Mouse (Mus musculus) megakaryocyte, embryonic 14.5 days (primary cell): ENCODE measurements around the gene Pfkm. TPM values are rescaled to one million over a fixed set of nuclear protein-coding genes. Genes with fewer than 3 reads are reported as not detected.

Experiments used
- H3K27me3 ChIP-seq: replicated peaks from 2 replicates; pipeline ENCODE3; 2012; ENCODE audit warnings: inconsistent platforms
- H3K36me3 ChIP-seq: replicated peaks from 2 replicates; pipeline ENCODE3; 2012; ENCODE audit warnings: low read length, inconsistent platforms, mixed read lengths
- H3K4me1 ChIP-seq: 2 replicates; pipeline ENCODE4 v1.6.1; 2012; ENCODE audit warnings: inconsistent platforms
- H3K4me3 ChIP-seq: replicated peaks from 2 replicates; pipeline ENCODE3; 2012; ENCODE audit warnings: moderate library complexity, mild to moderate bottlenecking, inconsistent platforms
- H3K9me3 ChIP-seq: 2 replicates; pipeline ENCODE4 v1.6.1; 2012; ENCODE audit warnings: inconsistent platforms
- FLI1 ChIP-seq: IDR thresholded peaks from 2 replicates; pipeline ENCODE4 v1.6.1; 2012; ENCODE audit warnings: low read length, inconsistent platforms, mixed read lengths
- GATA1 ChIP-seq: IDR thresholded peaks from 3 replicates; pipeline ENCODE4 v1.6.1; 2012; ENCODE audit warnings: mixed read lengths, low read length, inconsistent platforms, borderline replicate concordance
- polyA plus RNA-seq: library from polyadenylated mRNA; stranded (reverse); fragments of >175 nt; gene quantifications from 2 replicates; pipeline ENCODE4 v1.2.3, GENCODE M21; 2012; ENCODE audit warnings: low replicate concordance; ENCODE audit not compliant: insufficient read depth

Pfkm gene
- polyA plus RNA-seq, 1 experiment, result 10.2 TPM

DNA sequence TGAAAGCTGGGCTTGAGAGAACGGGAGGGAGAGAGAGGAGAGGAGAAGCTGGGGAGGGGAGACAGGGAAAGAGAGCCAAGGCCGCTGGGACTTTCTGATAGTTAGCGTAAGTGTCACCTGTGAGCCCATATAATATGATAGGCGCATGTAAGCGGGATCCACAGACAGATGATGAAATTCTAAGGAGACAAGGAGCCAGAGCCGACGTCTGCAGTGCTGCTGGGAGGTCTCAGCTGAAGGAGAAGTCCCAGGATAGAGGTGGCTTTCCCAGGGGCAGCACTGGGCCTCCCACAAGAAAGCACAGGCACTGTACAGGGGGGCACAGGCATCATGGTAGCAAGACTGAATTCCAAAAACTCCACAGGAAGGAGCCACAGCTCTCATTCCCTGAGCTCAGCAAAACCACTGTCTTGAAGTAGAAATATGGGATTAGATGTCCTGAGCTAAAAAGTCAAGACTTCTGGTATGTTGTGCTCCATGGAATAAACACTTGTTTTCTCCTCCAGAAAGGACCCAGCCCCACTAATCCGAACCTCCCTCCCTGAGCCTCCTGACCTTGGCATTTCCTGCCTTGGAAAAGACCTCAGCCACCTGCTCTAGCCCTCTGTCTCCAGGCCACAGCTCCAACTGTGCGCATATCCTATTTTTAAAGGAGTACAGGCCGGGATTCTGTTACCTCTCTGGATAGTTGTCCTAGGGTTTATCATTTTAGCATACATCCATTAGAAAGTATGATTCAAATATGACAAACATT lies 21.9 kb downstream of the Pfkm start:
- TF ChIP-seq GATA1 (no peak), FLI1 (no peak)
- Histone ChIP-seq H3K4me3 (no peak overlapping the region), H3K4me1 (peaks cover 45% of the 10 kb centered on the region), H3K27me3 (no peaks in the 10 kb centered on the region), H3K36me3 (peaks cover 72% of the 10 kb centered on the region), H3K9me3 (no peaks in the 10 kb centered on the region)

DNA sequence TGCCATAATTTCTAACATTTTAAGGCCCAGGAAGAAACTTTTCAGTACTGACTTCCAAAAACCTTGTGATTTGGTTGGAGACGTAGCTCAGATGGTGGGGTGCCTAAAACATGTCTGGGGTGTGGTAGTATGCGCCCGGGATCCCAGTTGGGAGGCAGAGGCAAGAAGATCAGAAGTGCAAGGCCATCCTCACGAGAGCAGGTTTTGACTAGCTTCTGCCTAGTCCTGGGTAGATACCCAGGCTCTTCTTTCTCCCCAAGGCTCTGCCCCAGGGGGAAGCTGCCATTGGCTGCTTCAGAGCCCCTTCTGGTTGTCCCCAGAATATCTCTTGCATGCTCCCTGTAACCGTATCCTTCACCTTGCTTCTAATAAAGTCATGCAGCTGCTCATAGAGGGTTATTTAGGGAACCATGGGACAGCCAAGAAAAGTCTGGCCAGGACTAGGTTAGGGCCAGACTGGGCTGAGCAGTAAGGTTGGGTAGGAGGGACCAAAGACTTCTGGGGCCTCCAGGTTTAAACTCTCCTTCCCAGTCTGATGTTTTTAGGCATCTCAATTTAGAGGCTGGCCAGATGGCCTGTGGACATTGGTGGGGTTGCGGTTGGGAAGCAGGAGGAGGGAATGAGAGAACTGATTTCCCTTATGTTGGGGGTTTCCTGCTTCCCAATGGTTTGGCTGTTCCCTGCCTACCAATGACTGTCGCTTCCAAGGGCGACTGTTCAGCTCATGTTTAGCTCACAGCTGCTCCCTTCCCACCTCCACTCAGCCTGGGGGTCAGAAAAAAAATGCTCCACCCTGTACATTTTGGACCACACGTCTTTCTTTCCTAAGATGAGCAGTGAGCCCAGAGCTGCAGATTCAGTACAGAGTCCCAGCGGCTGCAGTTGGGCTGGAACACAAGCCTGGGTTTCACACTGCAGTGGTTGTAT lies 22.7 kb downstream of the Pfkm start:
- H3K36me3 ChIP-seq, result peaks cover 80% of the 10 kb centered on the region
- TF ChIP-seq GATA1, result no peak
- H3K4me1 ChIP-seq, result peaks cover 36% of the 10 kb centered on the region
- no peaks in the 10 kb centered on the region for H3K9me3 ChIP-seq
- H3K4me3 ChIP-seq, result no peak overlapping the region
- H3K27me3 ChIP-seq, result no peaks in the 10 kb centered on the region

DNA sequence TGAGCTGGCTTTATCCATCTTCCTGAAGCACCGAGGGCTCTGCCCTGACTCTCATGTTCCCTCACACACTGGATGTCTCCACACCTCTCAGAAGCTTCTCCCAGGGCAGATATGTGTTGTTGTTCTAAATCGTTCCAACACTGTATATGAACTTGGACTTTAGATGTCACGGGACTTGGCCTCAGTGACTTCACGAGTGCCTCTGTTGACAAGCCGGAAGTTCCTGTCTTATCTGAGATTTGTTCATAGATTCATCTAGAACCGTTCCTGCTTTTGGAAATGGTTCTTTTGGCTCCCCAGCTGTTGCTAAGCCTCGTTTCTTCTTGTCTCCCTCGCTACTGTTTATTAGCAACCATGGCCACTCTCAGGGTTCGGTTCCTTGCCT lies 23.4 kb downstream of the Pfkm start:
- Histone ChIP-seq H3K4me3 (no peak overlapping the region), H3K36me3 (peaks cover 87% of the 10 kb centered on the region)
- no peak for TF ChIP-seq GATA1
- TF ChIP-seq FLI1, result no peak

DNA sequence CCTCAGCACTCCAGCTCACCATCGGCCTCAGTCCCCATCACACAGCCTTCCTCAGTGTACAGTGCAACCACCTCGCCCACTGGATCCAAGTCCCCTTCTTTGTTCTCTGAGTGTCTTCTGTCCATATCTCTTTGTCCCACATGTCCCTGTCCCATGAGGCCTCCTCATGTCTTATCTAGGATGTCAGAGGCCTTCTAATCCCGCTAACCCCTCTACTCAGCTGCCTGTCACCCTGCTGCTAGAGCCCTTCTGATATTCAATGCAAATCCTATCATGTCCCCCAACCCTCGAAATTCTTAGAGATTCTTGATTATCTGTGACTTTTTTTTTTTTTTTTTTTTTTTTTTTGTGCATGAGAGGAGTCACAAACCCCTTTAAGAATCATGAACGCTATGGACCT lies 23.9 kb downstream of the Pfkm start:
- H3K4me1 ChIP-seq, result peaks cover 26% of the 10 kb centered on the region
- H3K9me3 ChIP-seq, result no peaks in the 10 kb centered on the region
- TF ChIP-seq GATA1 (no peak), FLI1 (no peak)
- H3K27me3 ChIP-seq, result no peaks in the 10 kb centered on the region
- H3K36me3 ChIP-seq, result peaks cover 90% of the 10 kb centered on the region
- peak overlapping the region; percentile 50 for H3K4me3 ChIP-seq

More for the DNA sequence above, 23.4 kb downstream of the Pfkm start:
- H3K4me1 ChIP-seq, result peaks cover 31% of the 10 kb centered on the region
- no peaks in the 10 kb centered on the region for H3K27me3 ChIP-seq
- H3K9me3 ChIP-seq, result no peaks in the 10 kb centered on the region

DNA sequence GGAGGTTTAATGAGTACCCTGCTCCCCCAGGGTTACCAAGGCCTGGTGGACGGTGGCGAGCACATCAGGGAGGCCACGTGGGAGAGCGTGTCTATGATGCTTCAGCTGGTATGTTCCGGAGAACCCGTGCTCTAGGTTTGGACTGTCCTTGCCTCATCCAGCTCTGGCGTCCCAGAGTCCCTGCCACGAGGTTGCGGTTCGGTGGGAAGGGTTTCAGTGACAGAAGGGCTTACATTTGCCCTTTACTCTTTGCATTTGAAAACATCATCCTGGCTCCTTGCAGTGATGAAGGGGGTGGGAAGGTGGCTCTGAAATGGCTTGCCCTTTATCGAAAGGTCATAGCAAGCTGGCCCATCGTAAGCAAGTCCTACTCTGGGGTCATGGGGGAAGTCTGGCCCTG lies 27.0 kb downstream of the Pfkm start:
- TF ChIP-seq FLI1 (no peak), GATA1 (no peak)
- peaks cover 96% of the 10 kb centered on the region for H3K36me3 ChIP-seq
- no peaks in the 10 kb centered on the region for H3K9me3 ChIP-seq
- no peak overlapping the region for H3K4me3 ChIP-seq
- H3K27me3 ChIP-seq, result no peaks in the 10 kb centered on the region
- H3K4me1 ChIP-seq, result peaks cover 15% of the 10 kb centered on the region

DNA sequence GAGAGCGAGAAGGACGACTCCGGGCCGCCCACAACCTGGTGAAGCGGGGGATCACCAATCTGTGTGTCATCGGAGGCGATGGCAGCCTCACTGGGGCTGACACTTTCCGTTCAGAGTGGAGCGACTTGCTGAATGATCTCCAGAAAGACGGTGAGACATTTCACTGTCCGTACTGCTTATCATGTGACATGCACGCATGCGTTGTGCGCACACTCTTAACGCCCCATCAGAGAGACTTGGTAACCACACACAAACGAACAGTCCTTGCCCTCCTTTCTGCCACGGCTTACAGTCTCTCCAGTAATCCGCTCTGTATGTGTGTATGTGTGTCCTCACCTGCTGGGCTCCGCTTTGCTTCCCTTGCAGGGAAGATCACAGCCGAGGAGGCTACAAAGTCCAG lies 28.4 kb downstream of the Pfkm start:
- Histone ChIP-seq H3K9me3 (no peaks in the 10 kb centered on the region), H3K4me1 (peaks cover 6% of the 10 kb centered on the region), H3K36me3 (peaks cover 96% of the 10 kb centered on the region), H3K4me3 (no peak overlapping the region), H3K27me3 (no peaks in the 10 kb centered on the region)
- TF ChIP-seq GATA1, result no peak
- TF ChIP-seq FLI1, result no peak

DNA sequence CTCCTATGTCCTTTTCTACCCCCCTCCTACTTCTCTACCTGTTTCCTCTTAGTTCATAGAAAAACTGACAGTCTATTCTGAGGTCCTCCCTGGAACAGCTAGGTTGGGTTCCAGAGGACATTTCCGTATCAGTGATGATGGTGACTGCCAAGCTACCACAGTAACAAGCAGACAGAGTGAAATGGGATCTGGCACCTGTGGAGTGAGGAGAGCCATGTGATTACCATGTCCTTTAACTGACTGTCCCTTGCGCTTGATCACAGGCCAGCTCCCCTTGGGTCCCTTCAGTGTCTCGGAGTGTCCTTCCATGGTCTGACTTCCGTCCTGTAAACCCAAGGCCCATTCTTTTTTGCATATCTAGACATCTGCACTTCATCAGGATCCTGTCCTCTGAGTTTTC lies 38.6 kb downstream of the Pfkm start:
- Histone ChIP-seq H3K27me3 (no peaks in the 10 kb centered on the region), H3K36me3 (peaks cover 99% of the 10 kb centered on the region), H3K9me3 (no peaks in the 10 kb centered on the region), H3K4me1 (peaks cover 11% of the 10 kb centered on the region), H3K4me3 (no peak overlapping the region)
- TF ChIP-seq GATA1 (no peak), FLI1 (no peak)

DNA sequence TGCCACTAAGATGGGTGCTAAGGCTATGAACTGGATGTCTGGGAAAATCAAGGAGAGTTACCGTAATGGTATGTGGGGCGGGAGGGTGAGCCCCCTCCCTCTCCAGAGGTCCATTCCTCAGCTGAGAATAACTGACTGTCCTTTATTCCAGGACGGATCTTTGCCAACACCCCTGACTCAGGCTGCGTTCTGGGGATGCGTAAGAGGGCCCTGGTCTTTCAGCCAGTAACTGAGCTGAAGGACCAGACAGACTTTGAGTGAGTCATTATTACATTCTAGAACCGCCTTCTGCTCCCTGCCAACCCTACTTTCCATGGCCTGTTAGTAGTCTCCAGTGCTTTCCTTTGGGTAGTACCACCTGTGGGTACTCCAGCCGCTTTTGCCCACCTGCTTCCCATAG lies 39.1 kb downstream of the Pfkm start:
- Histone ChIP-seq H3K27me3 (no peaks in the 10 kb centered on the region), H3K4me1 (peaks cover 7% of the 10 kb centered on the region), H3K4me3 (no peak overlapping the region), H3K36me3 (peaks cover 99% of the 10 kb centered on the region), H3K9me3 (no peaks in the 10 kb centered on the region)
- no peak for TF ChIP-seq GATA1
- TF ChIP-seq FLI1, result no peak

DNA sequence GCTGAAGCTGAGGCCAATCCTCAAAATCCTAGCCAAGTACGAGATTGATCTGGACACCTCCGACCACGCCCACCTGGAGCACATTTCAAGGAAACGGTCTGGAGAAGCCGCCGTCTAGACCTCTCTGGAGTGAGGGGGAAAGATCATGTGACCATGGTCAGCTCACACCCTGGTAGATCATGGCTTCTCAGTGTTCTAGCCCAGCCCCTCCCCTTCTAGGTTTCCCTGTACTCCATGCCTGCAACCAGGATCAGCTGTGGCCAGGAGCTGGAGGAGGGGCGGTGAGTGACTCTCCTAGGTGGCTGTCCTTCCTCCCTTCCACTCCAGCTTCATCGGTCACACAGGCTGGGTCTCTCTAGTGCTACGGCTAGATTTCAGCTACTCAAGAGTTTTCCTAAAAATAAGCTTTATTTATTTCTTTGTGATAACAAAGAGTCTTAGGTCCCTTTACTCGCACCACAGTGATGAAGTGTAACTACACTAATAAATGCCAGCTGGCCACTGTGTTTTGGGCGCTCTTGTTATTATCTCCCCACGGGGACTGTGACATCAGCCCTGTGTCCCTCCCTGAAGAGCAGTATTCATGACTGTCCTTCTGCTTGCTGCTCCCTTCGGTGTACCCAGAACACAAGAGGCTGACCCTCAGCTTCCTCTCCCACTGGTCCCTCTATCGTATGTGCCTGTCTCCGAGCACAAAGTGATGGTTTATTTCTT lies 39.7 kb downstream of the Pfkm start:
- no peaks in the 10 kb centered on the region for H3K9me3 ChIP-seq
- peaks cover 99% of the 10 kb centered on the region for H3K36me3 ChIP-seq
- TF ChIP-seq FLI1 (no peak), GATA1 (no peak)
- no peaks in the 10 kb centered on the region for H3K27me3 ChIP-seq
- H3K4me3 ChIP-seq, result no peak overlapping the region
- peaks cover 7% of the 10 kb centered on the region for H3K4me1 ChIP-seq

DNA sequence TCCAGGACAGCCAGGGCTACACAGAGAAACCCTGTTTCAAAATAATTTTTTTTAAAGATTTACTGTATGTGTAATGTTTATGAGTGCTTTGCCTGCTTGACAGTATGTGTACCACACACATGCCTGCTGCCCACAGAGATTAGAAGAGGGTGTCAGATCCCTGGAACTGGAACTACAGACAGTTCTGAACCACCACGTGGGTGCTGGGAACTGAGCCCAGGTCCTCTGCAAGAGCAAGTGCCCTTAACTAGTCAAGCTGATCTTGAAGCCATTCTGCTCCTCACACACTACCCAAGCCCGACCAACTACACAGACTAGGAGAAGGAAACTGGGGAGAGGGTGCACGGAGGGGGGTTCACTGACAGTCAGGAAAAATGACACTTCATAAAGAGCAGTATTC lies 41.1 kb downstream of the Pfkm start:
- H3K27me3 ChIP-seq, result no peaks in the 10 kb centered on the region
- no peak overlapping the region for H3K4me3 ChIP-seq
- peaks cover 99% of the 10 kb centered on the region for H3K36me3 ChIP-seq
- H3K4me1 ChIP-seq, result no peaks in the 10 kb centered on the region
- H3K9me3 ChIP-seq, result no peaks in the 10 kb centered on the region
- no peak for TF ChIP-seq GATA1
- no peak for TF ChIP-seq FLI1
